Mouse (Mus musculus) neural tube, postnatal 0 days (tissue): ENCODE results near the gene Kcnj14. TPM values are rescaled to one million over a fixed set of nuclear protein-coding genes. Genes with fewer than 3 reads are reported as not detected.

ENCODE experiments used
- polyA plus RNA-seq: library from polyadenylated mRNA; unstranded; fragments of >200 nt; fragmentation: Nextera tagmentation; extraction: Ambion mirVana; gene quantifications from 2 replicates; pipeline ENCODE4 v1.2.1, GENCODE M21; 2015

The Kcnj14 gene
- 2.1 and 2.3 TPM in 2 replicates for polyA plus RNA-seq

GRCm38 (mm10) chr7:45824598-45824997 lies at the start of gene Kcnj14:
Gene Kcnj14 (minus strand): TSS chr7:45824782.

DNA sequence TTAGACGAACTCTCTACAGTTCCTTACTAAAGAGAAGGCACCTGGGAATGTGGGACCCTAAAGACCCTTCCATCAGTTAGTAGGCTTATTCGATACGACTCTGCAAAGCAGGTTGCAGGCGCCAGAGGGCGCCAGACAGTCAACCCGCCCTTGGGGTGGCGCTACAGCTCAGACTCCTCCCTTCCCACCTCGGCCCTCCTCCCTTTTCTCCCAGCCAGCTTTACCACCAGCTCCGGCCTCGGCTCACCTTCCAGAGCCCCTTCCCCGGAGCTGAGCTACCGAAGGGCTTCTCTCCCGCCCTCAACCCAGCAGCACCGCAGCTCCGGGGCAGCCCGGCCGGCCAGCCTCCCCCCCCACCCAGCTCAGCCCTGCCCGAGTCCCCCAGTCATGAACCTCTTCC lies 48.0 kb upstream of the Kcnj14 start, which contains the start of gene Kdelr1:
TSS of gene Kdelr1 (plus strand) at position 149 of the 400 bp plus-strand sequence.

DNA sequence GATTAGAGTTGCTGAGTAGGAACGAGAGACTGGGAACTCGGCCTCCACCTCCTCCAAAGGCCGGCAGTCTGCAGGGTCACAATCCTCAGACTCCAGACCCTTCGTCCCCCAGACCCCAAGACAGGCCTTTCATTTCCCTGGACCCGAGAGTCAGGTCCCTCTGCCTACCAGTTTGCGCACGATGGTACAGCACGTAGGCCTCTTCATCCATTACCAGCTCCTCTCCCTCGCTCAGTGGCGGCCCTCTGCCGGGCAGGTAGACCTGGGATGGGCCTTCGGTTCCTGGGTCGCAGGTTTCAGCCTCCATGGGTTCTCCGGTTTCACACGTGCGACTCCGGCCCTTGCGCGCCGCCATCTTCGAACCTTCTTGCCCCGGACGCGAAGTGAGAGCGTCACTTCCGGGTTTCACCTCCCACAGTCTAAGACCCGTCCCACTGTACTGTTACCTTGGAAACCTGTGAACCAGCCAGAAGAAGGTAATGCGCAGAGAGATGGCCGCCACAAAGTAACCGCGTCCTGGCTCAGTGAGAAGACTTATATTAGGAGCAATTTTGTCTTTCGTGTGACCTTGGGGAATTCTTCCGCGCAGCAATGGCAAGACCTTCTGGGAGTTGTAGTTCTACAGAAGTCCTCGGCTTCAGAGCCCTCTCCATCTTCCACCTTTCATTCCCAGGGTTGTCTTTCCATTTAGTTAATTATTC lies 6.0 kb upstream of the Kcnj14 start, which contains the start of gene Grwd1:
TSS of gene Grwd1 (minus strand) at position 518 of the 701 bp plus-strand sequence.

DNA sequence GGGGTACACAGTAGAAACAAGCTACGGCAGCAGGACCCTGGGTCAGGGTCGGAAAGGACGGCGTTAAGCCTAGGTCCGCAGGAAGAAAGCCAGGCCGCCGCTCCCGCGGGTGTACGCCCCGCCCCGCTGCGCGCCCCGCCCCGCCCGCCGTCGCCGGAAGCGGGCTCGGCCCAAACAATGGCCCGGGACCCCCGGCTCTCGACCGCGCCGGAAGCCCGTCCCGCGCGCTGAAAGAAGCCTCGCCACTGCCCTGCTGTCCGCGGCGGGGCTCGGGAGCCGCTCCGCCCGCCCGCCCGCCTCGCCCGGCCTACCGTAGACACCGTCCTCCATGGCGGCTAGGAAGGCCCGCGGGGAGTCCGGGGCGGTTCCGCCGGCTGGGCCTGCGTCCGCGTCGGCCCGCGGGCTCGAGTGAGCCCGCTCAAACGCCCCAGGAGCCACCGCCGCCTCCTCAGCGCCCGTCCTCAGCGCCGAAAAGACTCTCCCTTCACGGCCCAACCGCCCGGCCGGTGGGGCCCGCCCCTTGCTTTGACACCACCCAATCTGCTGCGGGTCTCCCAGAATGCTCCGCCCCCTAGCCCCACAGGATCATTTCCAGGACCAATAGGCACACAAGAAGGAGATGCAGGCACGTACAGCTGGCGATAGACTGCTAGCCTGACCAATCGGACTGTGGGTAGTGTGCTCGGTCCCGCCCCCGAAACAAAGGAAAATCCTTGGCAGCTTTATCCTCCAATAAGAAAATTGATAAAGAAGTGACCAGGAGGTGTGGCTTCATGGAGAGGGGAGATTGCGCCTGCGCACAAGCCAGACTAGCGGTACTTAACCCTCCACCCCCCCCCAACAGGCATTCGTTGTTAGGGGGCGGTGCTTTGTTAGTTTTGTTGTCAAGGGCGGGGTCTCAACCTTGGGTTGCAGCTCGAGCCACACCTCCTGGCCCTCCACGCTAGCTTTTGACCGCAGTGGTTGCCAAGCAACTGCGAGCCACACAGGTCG lies 10.5 kb downstream of the Kcnj14 start, which contains the start of gene Cyth2:
TSS of gene Cyth2 (minus strand) at position 795 of the 993 bp plus-strand sequence.

DNA sequence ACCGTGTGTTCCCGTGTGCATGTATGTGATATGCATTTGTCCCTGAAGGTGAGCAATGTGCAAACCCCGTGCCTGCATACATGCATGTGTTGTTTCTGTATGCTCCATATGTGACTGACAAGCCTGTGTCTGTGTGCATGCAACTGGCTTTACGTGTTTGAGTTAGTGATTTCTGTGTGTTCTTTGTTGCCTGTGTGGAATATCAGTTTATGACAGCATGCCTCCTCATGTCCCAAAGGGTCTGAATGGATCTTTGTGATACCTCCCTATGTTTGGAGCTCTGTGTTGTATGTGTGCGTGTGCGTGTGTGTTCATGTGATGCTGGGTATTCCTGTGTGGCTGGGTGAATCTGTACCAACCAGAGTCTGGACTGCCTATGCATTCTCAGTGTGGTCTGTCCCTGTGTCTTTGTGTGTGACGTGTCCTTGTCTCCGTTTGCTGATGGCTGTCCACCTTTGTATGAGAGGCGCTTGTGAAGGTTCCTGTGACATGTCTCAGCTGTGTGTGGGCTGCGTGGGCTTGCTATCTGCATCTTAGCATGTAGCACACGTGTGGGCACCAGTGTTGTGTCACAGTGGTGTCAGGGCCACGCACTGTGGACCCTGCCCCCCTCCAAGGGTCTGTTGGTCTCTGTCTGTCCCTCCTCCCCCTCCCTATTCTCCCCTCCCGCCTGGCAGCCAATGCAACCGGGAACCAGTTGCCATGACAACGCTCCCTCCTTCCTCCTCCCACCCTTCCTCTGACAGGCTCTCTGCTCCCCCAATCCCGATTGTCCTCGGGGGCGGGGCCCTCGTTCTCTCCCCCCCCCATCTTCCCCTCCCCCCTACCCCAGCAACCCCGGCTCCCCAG lies 39.8 kb downstream of the Kcnj14 start, which contains the start of gene Sult2b1:
TSS of gene Sult2b1 (minus strand) at position 146 of the 849 bp plus-strand sequence.

DNA sequence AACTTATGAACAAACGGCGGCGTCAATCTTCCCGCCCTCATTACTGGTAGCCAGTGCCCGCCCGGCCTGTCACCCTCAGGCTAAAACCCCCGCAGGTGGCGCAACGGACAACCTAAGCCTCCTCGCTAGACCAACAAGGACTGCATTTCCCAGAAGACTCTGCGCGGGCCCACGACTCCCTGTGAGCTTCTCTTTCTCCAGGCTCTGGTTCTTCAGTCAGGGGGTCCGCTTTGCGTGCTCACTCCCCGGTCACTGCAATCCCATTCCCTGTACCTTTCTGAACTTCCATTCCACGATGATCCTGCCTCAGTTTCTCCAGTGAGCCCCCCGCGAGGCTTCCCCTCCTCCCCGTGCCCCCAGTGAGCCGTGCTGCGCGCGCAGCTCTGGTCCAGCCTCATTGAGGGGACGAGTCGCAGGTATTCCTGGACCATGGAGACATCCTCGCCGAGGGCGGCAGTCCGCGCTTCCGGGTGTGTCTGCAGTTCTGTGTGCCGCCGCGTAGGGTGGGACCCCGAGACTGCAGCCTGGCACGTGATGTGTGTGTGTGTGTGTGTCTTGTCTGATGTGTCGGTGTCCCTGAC lies 41.0 kb downstream of the Kcnj14 start, which contains the start of gene Lmtk3:
TSS of gene Lmtk3 (plus strand) at position 228 of the 581 bp plus-strand sequence.

Other genes starting within 250 kb of the Kcnj14 start
- gene Fgf21, start 209.3 kb downstream of the Kcnj14 start, polyA plus RNA-seq, result not detected in 2 replicates
- 0.14 TPM in 1 of 2 replicates, not detected in the other for gene Fut1, start 207.5 kb downstream of the Kcnj14 start, polyA plus RNA-seq
- 0.10 TPM in 1 of 2 replicates, not detected in the other for gene Izumo1, start 203.0 kb downstream of the Kcnj14 start, polyA plus RNA-seq
- 18.8 and 19.9 TPM in 2 replicates for gene Rasip1, start 197.3 kb downstream of the Kcnj14 start, polyA plus RNA-seq
- 4.5 and 5.3 TPM in 2 replicates for gene Mamstr, start 184.8 kb downstream of the Kcnj14 start, polyA plus RNA-seq
- gene Fut2, start 158.4 kb downstream of the Kcnj14 start, polyA plus RNA-seq, result 0.10 and 0.12 TPM in 2 replicates
- gene Ntn5, start 140.8 kb downstream of the Kcnj14 start, polyA plus RNA-seq, result 1.4 and 1.6 TPM in 2 replicates
- 0.45 and 0.58 TPM in 2 replicates for gene Sec1, start 130.4 kb downstream of the Kcnj14 start, polyA plus RNA-seq
- gene Car11, start 124.9 kb downstream of the Kcnj14 start, polyA plus RNA-seq, result 92.0 and 100.0 TPM in 2 replicates
- gene Dbp, start 119.7 kb downstream of the Kcnj14 start, polyA plus RNA-seq, result 6.3 and 8.5 TPM in 2 replicates
- 516 and 551 TPM in 2 replicates for gene Rpl18, start 109.3 kb downstream of the Kcnj14 start, polyA plus RNA-seq
- 18.9 and 20.8 TPM in 2 replicates for gene Sphk2, start 106.8 kb downstream of the Kcnj14 start, polyA plus RNA-seq
- 0.14 TPM in 1 of 2 replicates, not detected in the other for gene Fam83e, start 103.6 kb downstream of the Kcnj14 start, polyA plus RNA-seq
- gene Spaca4, start 99.0 kb downstream of the Kcnj14 start, polyA plus RNA-seq, result not detected in 2 replicates
- gene Lmtk3, start 41.0 kb downstream of the Kcnj14 start, polyA plus RNA-seq, result 19.1 and 20.2 TPM in 2 replicates
- gene Sult2b1, start 40.1 kb downstream of the Kcnj14 start, polyA plus RNA-seq, result 9.0 and 9.5 TPM in 2 replicates
- 202 and 212 TPM in 2 replicates for gene Cyth2, start 10.2 kb downstream of the Kcnj14 start, polyA plus RNA-seq
- gene Grwd1, start 6.2 kb upstream of the Kcnj14 start, polyA plus RNA-seq, result 41.4 and 43.8 TPM in 2 replicates
- 51.6 and 60.3 TPM in 2 replicates for gene Kdelr1, start 48.0 kb upstream of the Kcnj14 start, polyA plus RNA-seq
- gene Grin2d, start 53.6 kb upstream of the Kcnj14 start, polyA plus RNA-seq, result 7.6 and 9.0 TPM in 2 replicates
- 0.34 TPM in 1 of 2 replicates, not detected in the other for gene Syngr4, start 71.9 kb upstream of the Kcnj14 start, polyA plus RNA-seq
- gene Tmem143, start 72.2 kb upstream of the Kcnj14 start, polyA plus RNA-seq, result 7.3 and 8.2 TPM in 2 replicates
- gene Emp3, start 96.6 kb upstream of the Kcnj14 start, polyA plus RNA-seq, result 56.9 and 74.0 TPM in 2 replicates
- gene Ccdc114, start 99.3 kb upstream of the Kcnj14 start, polyA plus RNA-seq, result 6.9 and 7.0 TPM in 2 replicates
- gene Abcc6, start 205.5 kb upstream of the Kcnj14 start, polyA plus RNA-seq, result 0.41 and 0.76 TPM in 2 replicates
- 36.7 and 41.6 TPM in 2 replicates for gene Nomo1, start 208.9 kb upstream of the Kcnj14 start, polyA plus RNA-seq